Mouse (Mus musculus) B cell, adult (primary cell): ENCODE data around the gene Tbc1d19. TPM values are rescaled to one million over a fixed set of nuclear protein-coding genes. Genes with fewer than 3 reads are reported as not detected.

Source experiments
- total RNA-seq: library from RNA; stranded (reverse); gene quantifications from 4 replicates; pipeline ENCODE4 v1.2.4, GENCODE M21; 2023; ENCODE audit not compliant: inconsistent age

Tbc1d19 gene
- total RNA-seq, result 4.3 to 5.7 TPM (median 5.0 TPM) in 4 replicates

DNA sequence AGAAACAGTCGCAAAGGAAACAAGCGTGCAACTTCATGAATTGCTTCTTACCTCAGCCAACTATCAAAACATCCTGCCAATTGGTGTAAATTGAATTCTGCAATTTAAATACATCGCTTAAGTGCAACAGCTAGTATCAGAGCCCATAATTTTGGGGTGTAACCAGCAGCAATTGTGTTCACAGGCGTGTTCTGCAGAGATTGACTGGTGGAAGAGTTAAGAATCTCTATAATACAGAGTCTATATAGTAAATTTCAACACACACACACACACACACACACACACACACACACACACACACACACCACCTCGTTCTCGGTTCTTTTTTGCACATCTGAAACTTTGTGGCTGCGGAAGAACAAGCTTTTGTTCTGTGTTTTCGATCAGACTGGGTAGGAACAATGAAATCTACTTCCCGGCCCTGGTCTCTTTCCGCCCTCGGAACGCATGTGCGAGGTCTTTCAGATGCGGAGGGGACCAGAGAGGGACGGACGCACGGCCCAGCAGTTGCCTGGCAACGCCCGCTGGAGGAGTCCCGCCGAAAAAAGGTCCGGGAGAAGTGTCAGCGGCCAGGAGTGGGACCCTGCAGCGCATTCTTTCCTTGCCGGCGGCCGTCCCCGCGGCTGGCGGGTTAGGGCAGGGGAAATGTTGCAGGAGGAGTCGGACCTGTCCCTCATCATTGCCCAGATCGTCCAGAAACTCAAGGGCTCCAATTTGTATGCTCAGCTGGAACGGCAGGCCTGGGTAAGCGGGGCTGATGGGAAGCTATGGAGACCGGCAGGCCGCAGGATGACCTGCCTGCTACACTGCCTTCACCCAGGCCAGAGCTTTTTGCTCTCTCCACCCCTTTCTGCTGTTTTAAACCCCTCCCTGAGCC, at the start of gene Tbc1d19:
Tbc1d19 (plus strand) TSS at position 492 of the 877 bp plus-strand sequence.

Other genes starting within 250 kb of the Tbc1d19 start
- not detected in 4 replicates for gene Cckar, start 101.9 kb upstream of the Tbc1d19 start, total RNA-seq
- 45.6 to 69.0 TPM (median 58.5 TPM) in 4 replicates for gene Stim2, start 188.9 kb downstream of the Tbc1d19 start, total RNA-seq